Mouse (Mus musculus) CH12.LX (cell line): ENCODE data around the gene Wdr5. TPM values are rescaled to one million over a fixed set of nuclear protein-coding genes. Genes with fewer than 3 reads are reported as not detected.
"Not testable (repeated sequence)": the region's sequence is repeated elsewhere in the genome, so short reads cannot be mapped to it uniquely, and the experiment has no call there.

Experiments
- DNase-seq: peaks from one replicate; pipeline ENCODE4 v3.0.0-alpha.2; 2013; ENCODE audit errors: extremely low read depth
- H3K27ac ChIP-seq: 2 replicates; pipeline ENCODE4 v1.5.1; 2012; ENCODE audit warnings: low read depth, mild to moderate bottlenecking, control low read depth, moderate library complexity; ENCODE audit not compliant: insufficient read depth
- H3K27me3 ChIP-seq: replicated peaks from 2 replicates; pipeline ENCODE3; 2012; ENCODE audit warnings: inconsistent platforms
- H3K36me3 ChIP-seq, 2 experiments: replicated peaks in 1 of 2; 2 replicates each; pipeline versions ENCODE3 to v1.6.1; 2012; ENCODE audit warnings: inconsistent platforms in 1 of 2, low read length in 1 of 2, mild to moderate bottlenecking in 1 of 2, mixed read lengths in 1 of 2, moderate library complexity in 1 of 2; ENCODE audit not compliant: control insufficient read depth in 1 of 2, insufficient read depth in 1 of 2
- H3K4me1 ChIP-seq, 2 experiments: 2 replicates each; pipeline ENCODE4 v1.6.1; 2012; ENCODE audit warnings: inconsistent platforms in 1 of 2, moderate library complexity in 1 of 2; ENCODE audit not compliant: insufficient read depth in 2 of 2, control insufficient read depth in 1 of 2
- H3K4me2 ChIP-seq: 2 replicates; pipeline ENCODE4 v1.6.1; 2012; ENCODE audit warnings: low read depth, mild to moderate bottlenecking, control low read depth; ENCODE audit not compliant: poor library complexity, insufficient read depth, severe bottlenecking
- H3K4me3 ChIP-seq, 3 experiments: fragments of 150-350 bp in 1 of 3; sonication (generic) in 1 of 3; replicated peaks in 1 of 3; 2 replicates each; pipeline versions ENCODE3 to v1.5.1; 2011 to 2012; ENCODE audit warnings: low read depth in 2 of 3, low read length in 2 of 3, mild to moderate bottlenecking in 2 of 3, moderate library complexity in 2 of 3, control low read depth in 1 of 3, improper control_type of control experiment in 1 of 3, inconsistent platforms in 1 of 3, mixed read lengths in 1 of 3; ENCODE audit not compliant: poor library complexity in 1 of 3
- H3K79me2 ChIP-seq: replicated peaks from 2 replicates; pipeline ENCODE4 v1.6.1; 2012; ENCODE audit warnings: mild to moderate bottlenecking, moderate library complexity; ENCODE audit not compliant: control insufficient read depth, poor library complexity, insufficient read depth, severe bottlenecking; ENCODE audit errors: extremely low read depth
- H3K9ac ChIP-seq: 2 replicates; pipeline ENCODE4 v1.6.1; 2012; ENCODE audit warnings: low read depth, mild to moderate bottlenecking, control low read depth, moderate library complexity; ENCODE audit not compliant: insufficient read depth
- H3K9me3 ChIP-seq: replicated peaks from 2 replicates; pipeline ENCODE3; 2012; ENCODE audit warnings: low read length, inconsistent platforms, mixed read lengths
- CHD2 ChIP-seq: IDR thresholded peaks from 2 replicates; pipeline ENCODE4 v1.6.1; 2011; ENCODE audit warnings: low read length, improper control_type of control experiment
- CTCF ChIP-seq, 2 experiments: IDR thresholded peaks in 1 of 2; conservative IDR thresholded peaks in 1 of 2; 2 replicates each; pipeline ENCODE4 v1.5.1; 2011 to 2012; ENCODE audit warnings: low read depth in 2 of 2, low read length in 2 of 2, improper control_type of control experiment in 1 of 2, inconsistent platforms in 1 of 2, mild to moderate bottlenecking in 1 of 2, moderate library complexity in 1 of 2
- E2F4 ChIP-seq: IDR thresholded peaks from 2 replicates; pipeline ENCODE4 v1.6.1; 2011; ENCODE audit warnings: low read depth, low read length, improper control_type of control experiment; ENCODE audit not compliant: insufficient replicate concordance
- ELF1 ChIP-seq: IDR thresholded peaks from 2 replicates; pipeline ENCODE4 v1.6.1; 2014; ENCODE audit warnings: low read depth, mild to moderate bottlenecking, inconsistent platforms, low read length, improper control_type of control experiment
- EP300 ChIP-seq: IDR thresholded peaks from 2 replicates; pipeline ENCODE4 v1.6.1; 2011; ENCODE audit warnings: low read length, improper control_type of control experiment
- JUND ChIP-seq: conservative IDR thresholded peaks from 2 replicates; pipeline ENCODE4 v1.6.1; 2011; ENCODE audit warnings: low read depth, low read length, improper control_type of control experiment
- MXI1 ChIP-seq: IDR thresholded peaks from 2 replicates; pipeline ENCODE4 v1.6.1; 2011; ENCODE audit warnings: mild to moderate bottlenecking, low read depth, low read length, improper control_type of control experiment
- NRF1 ChIP-seq: IDR thresholded peaks from 2 replicates; pipeline ENCODE4 v1.6.1; 2014; ENCODE audit warnings: low read depth, mild to moderate bottlenecking, inconsistent platforms, low read length, improper control_type of control experiment, moderate library complexity
- POLR2AphosphoS2 ChIP-seq: IDR thresholded peaks from 2 replicates; pipeline ENCODE4 v1.6.1; 2011; ENCODE audit warnings: low read depth, low read length, improper control_type of control experiment
- RAD21 ChIP-seq: IDR thresholded peaks from 2 replicates; pipeline ENCODE4 v1.6.1; 2011; ENCODE audit warnings: low read depth, mild to moderate bottlenecking, low read length, improper control_type of control experiment, moderate library complexity
- TBP ChIP-seq: conservative IDR thresholded peaks from 2 replicates; pipeline ENCODE4 v1.6.1; 2011; ENCODE audit warnings: low read depth, low read length, improper control_type of control experiment
- USF2 ChIP-seq: conservative IDR thresholded peaks from 2 replicates; pipeline ENCODE4 v1.6.1; 2011; ENCODE audit warnings: low read depth, low read length, improper control_type of control experiment
- dilution Hi-C: fragments of 300-500 bp; cut with MboI; formaldehyde crosslinking; loops from 2 replicates; pipeline ENCODE4 v1.14.3; 2020; ENCODE audit warnings: low sequenced_read_pairs; ENCODE audit not compliant: extremely low pct_unique_long_range_greater_than_20kb, extremely low pct_ligation_motif_present
- in situ Hi-C: fragments of 300-500 bp; cut with MboI; formaldehyde crosslinking; loops from 3 replicates; pipeline ENCODE4 v1.14.3; 2019; ENCODE audit warnings: low sequenced_read_pairs, low pct_ligation_motif_present, low pct_unique_long_range_greater_than_20kb, mixed read lengths
- polyA plus RNA-seq: library from polyadenylated mRNA; unstranded; fragments of >175 nt; gene quantifications from 2 replicates; pipeline ENCODE4 v1.2.1, GENCODE M21; 2012; ENCODE audit warnings: low read depth; ENCODE audit not compliant: insufficient read length
- total RNA-seq, 2 experiments: library from RNA; depleted of rRNA; stranded (reverse); fragments of 300-350 nt in 1 of 2; fragments of >200 nt in 1 of 2; gene quantifications; 2 replicates each; pipeline ENCODE4 v1.2.3; 2012 to 2014

The Wdr5 gene
- total and polyA plus RNA-seq, 3 experiments = 33.9 to 56.0 (median 54.8) TPM

DNA sequence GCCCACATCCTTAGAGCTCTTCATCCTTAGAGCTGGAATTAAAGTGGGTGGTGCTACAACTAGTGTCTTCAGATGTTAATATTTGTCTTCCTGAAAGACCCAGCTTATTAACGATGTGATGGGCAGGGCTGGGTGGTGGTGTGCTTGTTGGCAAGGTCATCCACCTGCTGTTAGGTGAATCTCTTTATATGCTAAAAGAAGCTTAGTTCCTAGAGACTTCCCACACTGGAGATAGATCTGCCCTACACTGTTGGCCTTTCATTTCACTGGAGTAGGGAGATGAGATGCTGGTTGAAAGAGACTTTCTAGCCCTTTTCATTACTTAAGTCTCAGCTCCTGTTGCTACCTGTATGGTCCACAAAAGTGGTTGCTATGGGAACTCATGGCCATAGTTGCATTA lies 1.3 kb downstream of the Wdr5 start:
- Histone ChIP-seq H3K79me2 (peaks cover 27% of the 10 kb centered on the region), H3K4me3 (peak overlapping the region in 1 of 3 experiments; percentile 95), H3K4me2 (peak overlapping the region; percentile 72), H3K36me3 (peaks cover 27 to 40% of the 10 kb centered on the region in 2 experiments), H3K9me3 (peaks cover 4% of the 10 kb centered on the region), H3K27ac (no peak overlapping the region), H3K27me3 (no peaks in the 10 kb centered on the region), H3K9ac (peak overlapping the region; percentile 57), H3K4me1 (peaks cover 16 to 25% of the 10 kb centered on the region in 2 experiments)
- in situ Hi-C loops = no loop called here
- TF ChIP-seq MXI1 (no peak), USF2 (no peak), RAD21 (no peak), JUND (no peak), EP300 (no peak), ELF1 (no peak), NRF1 (no peak), CHD2 (no peak), E2F4 (no peak), POLR2AphosphoS2 (no peak)
- no peak for DNase-seq
- dilution Hi-C loops = no loop called here

GRCm38 (mm10) chr2:27518283-27518682 lies 3.3 kb downstream of the Wdr5 start:
- Histone ChIP-seq H3K36me3 (peaks cover 34 to 58% of the 10 kb centered on the region in 2 experiments), H3K4me1 (peaks cover 16 to 25% of the 10 kb centered on the region in 2 experiments), H3K27ac (no peak overlapping the region), H3K79me2 (peaks cover 27% of the 10 kb centered on the region), H3K4me2 (no peak overlapping the region), H3K9me3 (no peaks in the 10 kb centered on the region), H3K27me3 (no peaks in the 10 kb centered on the region), H3K4me3 (no peak overlapping the region), H3K9ac (no peak overlapping the region)
- dilution Hi-C loops = no loop called here
- TF ChIP-seq CTCF (conservative IDR thresholded peaks at IDR 0.05 in 1 of 2, IDR thresholded peaks at IDR 0.05 in 1 of 2; ENCODE audit: low read depth in 2 of 2, low read length in 2 of 2) (peak; percentile 28 to 45; a peak in 3 of 4 replicates), JUND (no peak)
- DNase-seq = peak; percentile 27
- in situ Hi-C loops = no loop called here

DNA sequence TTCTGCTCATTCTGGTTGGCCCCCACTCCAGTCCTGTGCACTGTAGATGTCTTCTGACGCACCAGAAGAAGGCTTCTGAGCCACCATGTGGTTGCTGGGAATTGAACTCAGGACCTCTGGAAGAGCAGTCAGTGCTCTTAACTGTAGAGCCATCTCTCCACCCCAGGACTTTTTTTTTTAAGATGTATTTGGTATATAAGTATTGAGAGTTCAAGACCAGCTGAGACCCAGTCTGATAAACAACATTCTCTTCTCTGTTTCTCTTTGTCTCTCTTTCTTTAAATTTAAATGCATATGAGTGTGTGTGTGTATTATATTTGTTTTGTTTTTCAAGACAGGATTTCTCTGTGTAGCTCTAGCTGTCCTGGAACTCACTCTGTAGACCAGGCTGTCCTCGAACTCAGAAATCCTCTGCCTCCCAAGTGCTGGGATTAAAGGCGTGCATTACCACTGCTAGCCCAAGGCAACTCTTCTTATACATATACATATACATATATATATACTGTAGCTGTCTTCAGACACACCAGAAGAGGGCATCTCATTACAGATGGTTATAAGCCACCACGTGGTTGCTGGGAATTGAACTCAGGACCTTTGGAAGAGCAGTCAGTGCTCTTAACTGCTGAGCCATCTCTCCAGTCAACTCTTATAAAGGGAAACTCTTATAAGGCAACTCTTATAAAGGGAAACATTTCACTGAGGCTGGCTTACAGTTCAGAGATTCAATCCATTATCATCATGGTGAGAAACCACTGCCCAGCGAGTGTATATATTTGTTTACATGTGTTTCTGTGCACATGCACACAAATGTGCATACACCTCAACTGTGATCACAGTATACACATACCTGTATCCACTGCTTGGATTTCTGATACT lies 23.7 kb downstream of the Wdr5 start:
- dilution Hi-C loops, H3K79me2 ChIP-seq, H3K27me3 ChIP-seq, in situ Hi-C loops, H3K9me3 ChIP-seq, H3K27ac ChIP-seq: not testable (repeated sequence)
- TF ChIP-seq ELF1 (0 out of 2 replicates have a peak, but pooled peaks have one; percentile 23), TBP (peak; percentile 92)
- peak; percentile 18 for DNase-seq
- H3K4me2 ChIP-seq = peak overlapping the region; percentile 64
- H3K9ac ChIP-seq = peak overlapping the region; percentile 35; the same call in 1 of the 2 replicates
- peaks cover 5 to 16% of the 10 kb centered on the region in 2 experiments; a peak in 3 of 4 replicates for H3K4me1 ChIP-seq
- H3K4me3 ChIP-seq = peak overlapping the region in 1 of 3 experiments; percentile 42
- H3K36me3 ChIP-seq = peaks cover 22 to 40% of the 10 kb centered on the region in 2 experiments
